Mouse (Mus musculus): ENCODE measurements around the gene Kcnk7. TPM values are rescaled to one million over a fixed set of nuclear protein-coding genes. Genes with fewer than 3 reads are reported as not detected.

The Kcnk7 gene
- polyA plus RNA-seq, 1 experiment from 2014 or later: 1.7 TPM

GRCm38 (mm10) chr19:5687738-5688137 is 16.4 kb upstream of the Kcnk7 start:
- H3K36me3 ChIP-seq (ENCODE audit: control insufficient read depth, insufficient read depth, low read length): peaks cover 53% of the 10 kb centered on the region
- DNase-seq (ENCODE audit: low spot score) (no peak), ATAC-seq (ENCODE audit: low read depth) (no peak)
- no peaks in the 10 kb centered on the region for H3K9me3 ChIP-seq (ENCODE audit: control insufficient read depth, low read length)
- no peaks in the 10 kb centered on the region for H3K27me3 ChIP-seq (replicated peaks; ENCODE audit: control insufficient read depth, insufficient read depth, low read length)
- 16% methylated on average over 9 of the region's 9 CpGs for WGBS
- H3K9ac ChIP-seq (ENCODE audit: low read depth, low read length): peak overlapping the region; percentile 83
- peaks cover 25% of the 10 kb centered on the region for H3K4me1 ChIP-seq (ENCODE audit: control insufficient read depth, insufficient read depth, low read length)
- H3K4me3 ChIP-seq (ENCODE audit: low read depth, low read length): peak overlapping the region; percentile 88
- H3K4me2 ChIP-seq (ENCODE audit: low read depth, low read length): peak overlapping the region; percentile 96
- peak overlapping the region; percentile 97 for H3K27ac ChIP-seq (replicated peaks; ENCODE audit: low read depth, low read length)

DNA sequence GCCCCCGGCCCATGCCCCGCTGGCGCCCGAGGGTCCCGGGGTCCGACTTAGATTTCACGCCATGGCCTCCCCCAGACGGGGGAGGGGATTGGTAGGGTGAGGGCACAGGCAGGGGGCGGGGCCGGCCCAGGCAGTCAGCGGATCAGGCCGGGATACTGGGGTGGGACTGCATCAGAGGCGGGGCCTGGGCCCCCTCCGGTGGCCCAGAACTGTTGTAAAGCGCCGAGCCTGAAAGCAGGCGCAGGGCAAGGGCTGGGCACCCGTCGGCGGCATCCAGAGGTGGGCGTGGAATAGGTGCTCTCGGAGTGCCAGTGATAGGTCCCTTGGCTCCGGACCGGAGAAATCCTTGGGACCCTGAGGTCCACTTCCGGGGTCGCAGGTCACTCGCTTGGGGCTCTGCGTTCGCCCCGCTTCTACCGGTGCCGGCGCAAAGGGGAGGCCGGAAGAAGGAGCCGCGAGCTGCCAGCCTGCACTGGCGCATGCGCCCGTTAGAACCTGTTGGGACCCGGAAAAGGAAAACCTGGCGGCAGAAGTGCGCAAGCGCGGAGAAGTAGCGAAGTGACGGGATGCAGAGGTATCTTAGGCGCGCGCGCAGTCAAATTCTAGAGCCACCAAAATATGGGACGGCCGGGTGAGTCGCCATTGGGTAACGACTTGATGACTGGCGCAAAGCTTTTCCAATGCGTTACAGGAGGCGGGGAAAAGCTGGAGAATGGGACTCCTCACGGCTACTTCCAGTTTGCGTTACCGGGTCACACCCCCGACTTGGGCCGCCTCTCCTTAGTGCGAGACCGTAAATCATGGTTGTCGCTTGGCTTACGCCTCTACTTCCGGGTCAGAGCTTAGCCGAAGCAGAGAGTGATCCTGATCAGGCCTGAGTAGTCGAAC is 15.7 kb upstream of the Kcnk7 start, which contains the start of the genes Map3k11 and Pcnx3:
Gene Map3k11 (plus strand): TSS at position 543 of the 888 bp plus-strand sequence.
Gene Pcnx3 (minus strand): TSS at position 709 of the 888 bp plus-strand sequence.
- H3K36me3 ChIP-seq (ENCODE audit: control insufficient read depth, insufficient read depth, low read length): peaks cover 53% of the 10 kb centered on the region

DNA sequence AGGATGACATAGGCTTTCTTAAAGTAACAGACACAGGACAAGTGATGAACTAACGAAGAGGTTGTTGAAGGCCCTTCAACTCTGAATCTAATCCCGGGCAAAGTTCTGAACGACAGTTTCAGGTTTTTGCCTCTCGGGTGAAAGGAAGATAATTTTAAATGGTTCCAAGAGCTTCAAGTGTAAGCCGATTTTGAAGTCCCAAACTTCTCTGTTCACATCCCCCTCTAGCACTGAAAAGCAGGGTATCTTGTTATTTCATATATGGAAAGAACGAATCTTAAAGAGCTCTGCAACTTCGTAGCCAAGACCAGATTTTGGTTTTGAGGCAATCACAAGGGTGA is 15.1 kb upstream of the Kcnk7 start:
- peaks cover 25% of the 10 kb centered on the region for H3K4me1 ChIP-seq (ENCODE audit: control insufficient read depth, insufficient read depth, low read length)
- H3K9me3 ChIP-seq (ENCODE audit: control insufficient read depth, low read length): no peaks in the 10 kb centered on the region
- peaks cover 53% of the 10 kb centered on the region for H3K36me3 ChIP-seq (ENCODE audit: control insufficient read depth, insufficient read depth, low read length)
- H3K27ac ChIP-seq (replicated peaks; ENCODE audit: low read depth, low read length): peak overlapping the region; percentile 97
- peak overlapping the region; percentile 88 for H3K4me3 ChIP-seq (ENCODE audit: low read depth, low read length)
- no peaks in the 10 kb centered on the region for H3K27me3 ChIP-seq (replicated peaks; ENCODE audit: control insufficient read depth, insufficient read depth, low read length)
- no peak for DNase-seq (ENCODE audit: low spot score)
- peak overlapping the region; percentile 96 for H3K4me2 ChIP-seq (ENCODE audit: low read depth, low read length)
- WGBS: under 1% methylated on average over 7 of the region's 7 CpGs
- ATAC-seq (ENCODE audit: low read depth): no peak
- peak overlapping the region; percentile 90 for H3K9ac ChIP-seq (ENCODE audit: low read depth, low read length)

More for the DNA sequence above, 15.7 kb upstream of the Kcnk7 start, which contains the start of the genes Map3k11 and Pcnx3:
- Histone ChIP-seq H3K27me3 (replicated peaks; ENCODE audit: control insufficient read depth, insufficient read depth, low read length) (no peaks in the 10 kb centered on the region), H3K4me2 (ENCODE audit: low read depth, low read length) (peak within 1 kb of the TSS; percentile 96), H3K4me1 (ENCODE audit: control insufficient read depth, insufficient read depth, low read length) (peaks cover 25% of the 10 kb centered on the region), H3K9me3 (ENCODE audit: control insufficient read depth, low read length) (no peaks in the 10 kb centered on the region), H3K9ac (ENCODE audit: low read depth, low read length) (peak within 1 kb of the TSS; percentile 90), H3K27ac (replicated peaks; ENCODE audit: low read depth, low read length) (peak within 1 kb of the TSS; percentile 97), H3K4me3 (ENCODE audit: low read depth, low read length) (peak within 1 kb of the TSS; percentile 88)
- peak; percentile 100 for DNase-seq (ENCODE audit: low spot score)
- ATAC-seq (ENCODE audit: low read depth): peak; percentile 96
- under 1% methylated on average over 50 of the region's 69 CpGs for WGBS

DNA sequence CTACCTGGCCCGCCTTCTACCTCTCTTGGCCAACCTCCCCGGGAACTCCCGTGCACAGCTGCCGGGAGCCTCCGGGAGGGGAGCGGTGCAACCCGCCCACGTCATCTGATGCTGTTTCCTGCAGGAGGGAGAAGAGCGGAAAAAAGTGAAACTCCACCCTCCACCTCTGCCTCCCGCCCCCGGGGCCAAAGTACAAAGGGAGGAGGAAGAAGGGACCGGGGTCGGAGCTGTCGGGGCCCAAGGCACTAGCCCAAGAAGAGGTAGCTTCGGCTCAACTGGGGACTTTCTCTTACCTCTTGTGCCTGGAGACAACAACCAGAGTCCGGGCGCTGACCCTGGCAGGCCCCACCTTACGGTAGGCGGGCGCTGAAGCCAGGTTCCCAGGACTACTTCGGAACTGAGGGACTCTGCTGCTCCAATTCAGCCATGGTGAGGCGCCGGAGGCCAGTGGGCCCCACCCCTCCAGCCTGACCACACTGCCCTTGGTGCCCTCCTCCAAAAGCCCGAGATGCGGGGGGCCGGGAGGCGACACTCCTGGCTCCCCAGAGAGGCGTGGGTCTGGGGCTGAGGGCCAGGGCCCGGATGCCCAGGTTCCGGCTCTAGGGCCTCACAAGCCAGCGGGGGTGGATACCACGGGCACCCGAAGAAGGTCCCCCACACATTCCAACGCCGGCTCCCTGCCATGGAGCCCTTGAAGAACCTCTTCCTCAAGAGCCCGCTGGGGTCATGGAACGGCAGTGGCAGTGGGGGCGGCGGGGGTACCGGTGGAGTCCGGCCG is 14.4 kb upstream of the Kcnk7 start:
- H3K4me1 ChIP-seq (ENCODE audit: control insufficient read depth, insufficient read depth, low read length): peaks cover 25% of the 10 kb centered on the region
- 5% methylated on average over 27 of the region's 42 CpGs for WGBS
- peak; percentile 59 for ATAC-seq (ENCODE audit: low read depth)

GRCm38 (mm10) chr19:5690343-5690735 is 13.8 kb upstream of the Kcnk7 start:
- DNase-seq (ENCODE audit: low spot score) (no peak), ATAC-seq (ENCODE audit: low read depth) (no peak)
- Histone ChIP-seq H3K4me3 (ENCODE audit: low read depth, low read length) (peak overlapping the region; percentile 88), H3K9me3 (ENCODE audit: control insufficient read depth, low read length) (no peaks in the 10 kb centered on the region), H3K27ac (replicated peaks; ENCODE audit: low read depth, low read length) (peak overlapping the region; percentile 97; the same call in 1 of the 2 replicates), H3K36me3 (ENCODE audit: control insufficient read depth, insufficient read depth, low read length) (peaks cover 51% of the 10 kb centered on the region), H3K4me1 (ENCODE audit: control insufficient read depth, insufficient read depth, low read length) (peaks cover 25% of the 10 kb centered on the region), H3K27me3 (replicated peaks; ENCODE audit: control insufficient read depth, insufficient read depth, low read length) (no peaks in the 10 kb centered on the region), H3K9ac (ENCODE audit: low read depth, low read length) (peak overlapping the region; percentile 90), H3K4me2 (ENCODE audit: low read depth, low read length) (peak overlapping the region; percentile 96)
- WGBS: 61% methylated on average over 11 of the region's 15 CpGs

More for the DNA sequence above, 14.4 kb upstream of the Kcnk7 start:
- peak; percentile 95 for DNase-seq (ENCODE audit: low spot score)
- Histone ChIP-seq H3K27me3 (replicated peaks; ENCODE audit: control insufficient read depth, insufficient read depth, low read length) (no peaks in the 10 kb centered on the region), H3K9me3 (ENCODE audit: control insufficient read depth, low read length) (no peaks in the 10 kb centered on the region), H3K9ac (ENCODE audit: low read depth, low read length) (peak overlapping the region; percentile 90), H3K4me3 (ENCODE audit: low read depth, low read length) (peak overlapping the region; percentile 88), H3K4me2 (ENCODE audit: low read depth, low read length) (peak overlapping the region; percentile 96), H3K36me3 (ENCODE audit: control insufficient read depth, insufficient read depth, low read length) (peaks cover 51% of the 10 kb centered on the region), H3K27ac (replicated peaks; ENCODE audit: low read depth, low read length) (peak overlapping the region; percentile 97)

- Histone ChIP-seq H3K4me3 (ENCODE audit: low read depth, low read length) (peak overlapping the region; percentile 88), H3K27me3 (replicated peaks; ENCODE audit: control insufficient read depth, insufficient read depth, low read length) (no peaks in the 10 kb centered on the region), H3K9ac (ENCODE audit: low read depth, low read length) (peak overlapping the region; percentile 90), H3K4me2 (ENCODE audit: low read depth, low read length) (peak overlapping the region; percentile 96), H3K4me1 (ENCODE audit: control insufficient read depth, insufficient read depth, low read length) (peaks cover 25% of the 10 kb centered on the region), H3K27ac (replicated peaks; ENCODE audit: low read depth, low read length) (peak overlapping the region; percentile 74), H3K36me3 (ENCODE audit: control insufficient read depth, insufficient read depth, low read length) (peaks cover 52% of the 10 kb centered on the region), H3K9me3 (ENCODE audit: control insufficient read depth, low read length) (no peaks in the 10 kb centered on the region)
- DNase-seq (ENCODE audit: low spot score) (no peak), ATAC-seq (ENCODE audit: low read depth) (no peak)
- WGBS: 63% methylated on average over 5 of the region's 5 CpGs
These were observed 12.6 kb upstream of the Kcnk7 start for GRCm38 (mm10) chr19:5691601-5692000.

DNA sequence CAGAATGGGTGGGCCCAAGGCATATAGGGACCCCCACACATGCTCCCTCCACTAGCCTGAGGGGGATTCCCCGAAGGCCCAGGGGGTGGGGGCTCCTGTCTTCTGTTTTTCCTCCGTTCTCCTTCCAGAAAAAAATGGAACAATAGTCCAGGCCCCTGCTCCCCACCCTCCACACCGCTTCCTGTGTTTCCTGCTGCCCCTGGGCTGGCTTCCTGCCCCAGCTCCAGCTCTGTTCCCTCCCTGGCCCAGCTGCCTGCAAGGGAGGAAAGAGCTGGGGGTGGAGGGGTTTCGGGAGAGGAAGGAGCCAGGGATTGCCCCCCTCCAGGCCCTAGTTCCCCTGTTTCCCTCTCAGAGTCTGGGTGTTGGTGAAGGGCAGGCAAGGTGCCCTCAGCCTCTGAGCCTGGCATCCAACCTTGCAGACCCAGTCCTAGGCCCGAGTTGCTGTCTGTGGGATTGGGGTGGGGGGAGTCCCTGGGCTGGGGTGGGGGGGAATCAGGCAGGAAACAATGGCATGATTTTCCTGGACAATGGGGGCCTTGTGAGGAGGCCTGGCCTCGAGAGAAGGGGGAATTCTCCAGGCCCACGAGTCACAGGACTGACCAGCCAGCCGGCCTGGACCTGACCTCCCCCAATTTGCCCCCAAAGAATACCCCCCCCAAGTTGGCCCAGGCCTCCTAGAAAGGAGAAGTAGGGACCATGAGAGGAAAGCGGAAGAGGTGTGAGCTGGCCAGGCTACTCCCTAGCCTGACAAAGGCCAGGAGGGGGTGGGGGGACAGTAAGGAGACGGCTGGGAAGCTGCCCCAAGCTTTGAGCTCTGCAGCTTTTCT is 11.9 kb upstream of the Kcnk7 start:
- H3K9me3 ChIP-seq (ENCODE audit: control insufficient read depth, low read length): no peaks in the 10 kb centered on the region
- H3K9ac ChIP-seq (ENCODE audit: low read depth, low read length): peak overlapping the region; percentile 90
- 34% methylated on average over 9 of the region's 10 CpGs for WGBS
- H3K4me1 ChIP-seq (ENCODE audit: control insufficient read depth, insufficient read depth, low read length): peaks cover 25% of the 10 kb centered on the region
- H3K27ac ChIP-seq (replicated peaks; ENCODE audit: low read depth, low read length): peak overlapping the region; percentile 74
- H3K36me3 ChIP-seq (ENCODE audit: control insufficient read depth, insufficient read depth, low read length): peaks cover 59% of the 10 kb centered on the region
- ATAC-seq (ENCODE audit: low read depth): no peak
- peak; percentile 57 for DNase-seq (ENCODE audit: low spot score)
- no peaks in the 10 kb centered on the region for H3K27me3 ChIP-seq (replicated peaks; ENCODE audit: control insufficient read depth, insufficient read depth, low read length)
- H3K4me3 ChIP-seq (ENCODE audit: low read depth, low read length): peak overlapping the region; percentile 88
- peak overlapping the region; percentile 96 for H3K4me2 ChIP-seq (ENCODE audit: low read depth, low read length)

All from embryonic facial prominence, embryonic 14.5 days (tissue).